Mouse (Mus musculus) large intestine, adult 2 months (tissue): ENCODE measurements around the gene Myzap. TPM values are rescaled to one million over a fixed set of nuclear protein-coding genes. Genes with fewer than 3 reads are reported as not detected.
"Not testable (repeated sequence)": the region's sequence is repeated elsewhere in the genome, so short reads cannot be mapped to it uniquely, and the experiment has no call there.

ENCODE experiments used
- DNase-seq: peaks from one replicate; pipeline ENCODE4 v3.0.0-alpha.2; 2012; ENCODE audit warnings: low read depth, low spot score
- WGBS: fragments of 180-500 bp; shearing (Covaris S2); methylation state at CpG from one replicate; pipeline ENCODE4 v1.1.7; 2018; 5-methylcytosine and 5-hydroxymethylcytosine counted together
- polyA plus RNA-seq: library from polyadenylated mRNA; depleted of rRNA; stranded (reverse); fragments of >200 nt; gene quantifications from 2 replicates; pipeline ENCODE4 v1.2.3, GENCODE M21; 2012; rRNA removed

Gene Myzap
- polyA plus RNA-seq, 1 experiment, result 11.5 TPM

GRCm38 (mm10) chr9:71492296-71493025, 99.7 kb downstream of the Myzap start:
- no peak for DNase-seq
- WGBS, result 71% methylated on average over 15 of the region's 15 CpGs

GRCm38 (mm10) chr9:71490076-71490475, 102.1 kb downstream of the Myzap start:
- 39% methylated on average over 3 of the region's 3 CpGs for WGBS

GRCm38 (mm10) chr9:71486127-71486526, 106.0 kb downstream of the Myzap start:
- DNase-seq, result no peak
- 41% methylated on average over 7 of the region's 7 CpGs for WGBS

More at GRCm38 (mm10) chr9:71490076-71490475, 102.1 kb downstream of the Myzap start:
- DNase-seq, result no peak

DNA sequence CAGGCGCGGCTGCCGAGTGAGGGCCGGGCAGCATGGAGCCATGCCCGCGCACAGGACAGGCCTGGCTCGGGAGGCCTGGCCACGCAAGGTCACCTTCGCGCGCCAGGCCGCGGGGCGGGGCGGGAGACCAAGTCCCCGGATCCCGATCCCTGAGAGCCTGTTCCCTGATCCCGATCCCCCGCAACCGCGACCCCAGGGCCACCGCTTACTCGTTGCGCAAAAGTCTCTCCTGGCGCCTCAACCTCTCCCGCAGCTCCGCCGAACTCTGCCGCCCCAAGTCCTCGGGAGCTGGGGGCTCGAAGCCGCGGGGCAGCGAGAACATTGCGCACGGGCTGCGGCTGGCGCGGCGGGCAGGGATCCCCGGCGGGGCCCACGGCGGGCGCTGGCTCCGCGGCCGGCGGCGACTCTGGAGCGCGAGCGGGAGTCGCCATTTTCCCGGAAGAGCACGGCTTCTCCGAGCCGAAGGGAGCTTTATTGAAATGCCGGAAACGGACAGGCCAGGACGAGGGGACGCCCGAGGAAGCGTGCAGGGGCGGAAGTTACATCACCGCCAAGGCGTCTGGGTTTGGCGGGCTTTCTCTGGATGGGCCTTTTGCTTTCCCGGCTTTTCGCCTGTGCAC, 106.6 kb downstream of the Myzap start, which contains the start of gene Polr2m:
Polr2m (minus strand) TSS at position 461 of the 620 bp plus-strand sequence.
- peak; percentile 70 for DNase-seq
- under 1% methylated on average over 70 of the region's 70 CpGs for WGBS

DNA sequence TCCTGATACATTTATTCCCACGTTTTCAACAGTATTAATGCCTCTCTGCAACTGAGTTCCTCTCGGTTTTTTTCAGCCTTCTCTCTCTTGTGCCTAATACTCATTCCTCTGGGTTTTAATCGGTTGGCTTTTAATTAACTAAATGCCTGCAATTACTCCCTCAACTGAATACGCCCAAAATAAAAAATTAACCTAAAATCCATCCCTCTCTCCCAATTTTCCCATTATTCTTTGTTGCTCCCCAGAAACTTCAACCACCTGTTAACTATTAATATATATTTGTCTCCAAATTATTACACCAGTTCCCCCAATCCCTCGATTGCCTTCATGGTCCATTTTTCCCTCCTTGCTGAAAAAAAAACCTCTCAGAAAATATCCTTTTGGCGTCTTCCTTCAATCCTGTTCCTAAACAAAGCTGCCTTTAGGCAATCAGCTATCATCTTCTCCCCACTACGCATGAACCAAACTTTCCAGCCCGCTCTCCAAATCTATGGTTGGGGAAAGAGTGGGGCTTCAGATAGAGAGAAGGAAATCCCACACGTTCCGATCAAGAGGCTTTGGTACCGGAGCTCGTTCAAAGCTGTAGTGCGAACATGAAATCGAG, 107.2 kb downstream of the Myzap start:
- WGBS, result under 1% methylated on average over 14 of the region's 14 CpGs
- peak; percentile 33 for DNase-seq

DNA sequence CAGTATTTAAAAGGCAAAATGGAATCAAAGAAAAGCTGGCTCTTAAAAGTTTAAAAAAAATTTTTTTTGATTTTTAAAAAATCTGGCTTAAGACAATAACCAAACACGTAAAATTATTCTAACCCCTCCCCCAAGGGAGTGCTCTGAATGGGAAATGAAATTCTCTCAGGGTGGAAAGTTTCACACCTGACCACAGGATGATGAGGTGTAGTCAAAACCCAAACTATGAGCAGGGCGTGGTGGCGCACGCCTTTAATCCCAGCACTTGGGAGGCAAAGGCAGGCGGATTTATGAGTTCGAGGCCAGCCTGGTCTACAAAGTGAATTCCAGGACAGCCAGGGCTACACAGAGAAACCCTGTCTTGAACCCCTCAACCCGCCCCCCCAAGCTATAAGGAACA, 108.3 kb downstream of the Myzap start:
- 58% methylated on average over 7 of the region's 7 CpGs for WGBS
- DNase-seq, result not testable (repeated sequence)

GRCm38 (mm10) chr9:71480305-71480704, 111.9 kb downstream of the Myzap start:
- DNase-seq, result no peak
- WGBS, result 86% methylated on average over 2 of the region's 2 CpGs

DNA sequence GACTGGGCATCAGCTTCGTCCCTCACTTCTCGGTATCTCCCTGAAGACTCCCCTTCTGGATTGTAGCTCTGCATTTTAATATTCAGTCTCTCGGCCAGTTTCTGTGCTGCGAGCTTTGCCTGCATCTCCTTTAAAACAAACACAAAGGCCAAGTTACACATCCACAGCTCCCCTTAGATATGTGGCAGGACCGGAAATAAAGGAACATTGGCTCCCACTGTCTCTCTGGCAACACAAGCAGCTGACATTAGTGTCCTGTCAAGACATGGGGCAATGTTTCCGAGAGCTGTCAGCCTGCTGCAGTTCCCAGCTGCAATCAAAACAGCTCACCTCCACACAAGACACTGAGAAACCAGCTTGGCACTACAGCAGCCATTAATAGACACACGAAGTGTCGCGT, 112.7 kb downstream of the Myzap start:
- no peak for DNase-seq
- 95% methylated on average over 9 of the region's 9 CpGs for WGBS

DNA sequence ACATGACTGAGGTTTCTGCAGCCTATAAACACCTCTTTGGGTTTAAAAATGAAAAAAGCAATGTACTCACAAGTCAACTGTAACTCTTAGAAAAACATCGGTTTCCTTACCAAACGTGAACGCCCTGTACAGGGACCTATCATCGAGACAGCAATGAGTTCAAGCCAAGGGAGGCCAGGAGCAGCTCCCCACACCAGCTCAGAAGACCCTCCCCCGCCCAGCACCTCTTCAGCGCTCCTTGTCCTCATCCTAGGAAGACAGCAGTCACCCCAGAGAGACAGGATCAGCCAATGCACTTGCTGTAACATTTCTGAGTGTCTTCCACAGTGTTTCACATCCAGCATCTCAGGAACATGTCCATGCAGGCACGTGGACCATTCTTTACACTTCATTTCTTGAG, 113.6 kb downstream of the Myzap start:
- DNase-seq, result no peak
- WGBS, result 93% methylated on average over 7 of the region's 7 CpGs

DNA sequence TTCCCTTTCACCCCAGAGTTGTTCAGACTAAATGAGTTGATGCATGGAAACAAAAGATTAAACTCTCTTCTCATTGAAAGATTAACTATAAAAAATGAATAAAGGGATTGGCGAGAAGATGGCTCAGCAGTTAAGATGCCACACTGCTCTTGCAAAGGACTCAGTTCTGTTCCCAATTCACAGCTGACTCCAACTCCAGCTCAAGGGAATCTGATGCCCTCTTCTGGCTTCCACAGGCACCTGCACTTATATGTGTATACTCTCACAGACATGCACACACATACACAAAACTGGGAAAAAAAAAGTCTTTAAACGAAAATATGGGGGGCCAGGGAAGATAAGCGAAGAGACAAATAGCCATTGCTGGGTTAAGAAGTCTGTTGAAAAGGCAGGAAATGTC, 115.6 kb downstream of the Myzap start:
- DNase-seq, result no peak
- WGBS, result over 99% methylated on average over 3 of the region's 3 CpGs

GRCm38 (mm10) chr9:71475536-71475935, 116.6 kb downstream of the Myzap start:
- DNase-seq, result no peak
- 95% methylated on average over 4 of the region's 4 CpGs for WGBS

DNA sequence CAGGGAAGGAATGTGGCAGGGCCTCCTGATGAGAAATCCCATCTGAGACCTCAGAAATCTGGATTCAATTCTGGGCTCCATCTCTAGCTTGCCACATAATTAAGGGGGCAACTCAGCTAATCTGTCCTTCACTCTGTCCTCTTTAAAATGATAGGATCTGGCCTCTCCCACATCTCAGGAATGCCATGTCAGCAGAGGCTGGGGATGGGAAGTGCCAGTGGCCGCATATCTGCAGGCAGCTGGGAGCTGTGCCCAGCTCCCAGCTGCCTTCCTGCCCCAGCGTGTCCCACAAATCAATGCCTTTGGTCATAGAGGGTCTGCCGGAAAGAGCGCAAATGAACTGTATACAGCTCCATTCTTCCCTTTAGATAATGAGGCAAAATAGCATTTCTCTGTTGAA, 124.7 kb downstream of the Myzap start:
- DNase-seq, result no peak
- WGBS, result 80% methylated on average over 4 of the region's 4 CpGs

DNA sequence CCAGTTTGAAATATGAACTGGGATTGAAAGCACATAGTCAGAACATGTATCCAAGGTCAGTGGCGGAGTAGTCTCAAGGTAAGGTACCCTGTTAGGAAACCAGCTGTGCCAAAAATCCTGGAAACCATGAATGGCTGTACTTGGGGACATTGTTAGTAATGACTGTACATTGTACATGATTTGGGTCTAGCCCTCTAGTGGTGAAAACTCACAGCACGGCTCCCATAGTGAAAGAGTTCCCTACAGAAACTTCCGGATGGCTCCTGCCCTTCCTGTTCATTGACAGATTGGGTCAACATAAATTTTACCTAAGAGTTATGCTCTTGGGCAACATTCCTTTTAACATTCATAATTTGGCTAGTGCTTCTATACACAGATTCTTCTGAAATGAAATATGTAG, 126.0 kb downstream of the Myzap start:
- DNase-seq, result no peak
- 57% methylated on average over 3 of the region's 3 CpGs for WGBS

DNA sequence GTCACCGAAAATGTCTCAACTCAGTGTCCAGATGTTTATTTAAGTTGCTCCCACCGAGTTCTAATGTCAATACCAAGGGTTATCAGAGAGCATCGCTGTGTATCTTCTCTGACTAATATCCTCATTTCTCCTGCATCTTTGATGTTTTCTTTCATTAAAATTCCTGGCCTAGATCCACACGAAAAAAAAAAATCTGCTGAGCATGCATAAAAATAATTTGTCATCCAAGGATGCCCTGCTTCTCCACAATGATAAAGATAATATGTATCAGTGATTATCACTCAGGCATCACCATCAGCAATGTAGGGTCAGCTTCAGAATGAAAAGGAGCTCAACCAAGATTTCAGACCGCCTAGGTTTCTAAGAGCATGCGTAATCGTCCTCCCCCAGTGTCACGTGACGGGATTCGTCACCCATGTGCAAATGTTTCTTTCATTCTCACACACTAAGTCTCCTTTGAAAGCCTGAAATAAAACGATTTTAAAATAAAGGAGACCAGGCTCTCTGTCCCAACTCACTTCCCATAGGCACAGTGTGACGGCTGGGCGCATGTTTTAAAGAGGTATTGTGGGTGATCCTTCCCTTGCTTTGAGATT, 129.0 kb downstream of the Myzap start:
- DNase-seq, result no peak
- 65% methylated on average over 13 of the region's 13 CpGs for WGBS

DNA sequence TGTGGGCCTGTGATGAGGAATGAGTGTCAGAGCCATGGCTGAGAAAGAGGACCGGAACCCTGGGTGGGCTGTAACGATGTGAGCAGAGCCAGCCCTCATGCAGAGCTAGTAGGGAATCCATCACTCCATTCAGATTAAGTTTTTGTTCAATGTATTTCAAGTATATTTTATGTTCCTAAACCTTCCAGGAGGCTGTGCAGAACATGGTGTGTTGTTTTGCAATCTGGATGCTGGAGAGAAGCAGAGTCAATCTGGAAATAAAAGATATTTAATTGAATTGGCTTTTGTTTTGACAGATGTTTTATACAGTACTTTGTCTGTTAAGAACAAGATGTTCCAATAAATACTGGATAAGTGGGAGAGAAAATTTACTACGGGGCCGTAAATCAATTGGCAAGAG, 135.4 kb downstream of the Myzap start:
- 54% methylated on average over 4 of the region's 4 CpGs for WGBS
- DNase-seq, result no peak

Other genes starting within 250 kb of the Myzap start
- gene Polr2m, start 106.4 kb downstream of the Myzap start, polyA plus RNA-seq, result 232 and 289 TPM in 2 replicates
- 1.7 and 2.0 TPM in 2 replicates for gene Cgnl1, start 179.2 kb upstream of the Myzap start, polyA plus RNA-seq